Mouse (Mus musculus): Measurements from ENCODE around the gene 1700011L22Rik. TPM values are rescaled to one million over a fixed set of nuclear protein-coding genes. Genes with fewer than 3 reads are reported as not detected.

The 1700011L22Rik gene
- polyA plus RNA-seq, 1 experiment from 2014 or later, result not detected

DNA sequence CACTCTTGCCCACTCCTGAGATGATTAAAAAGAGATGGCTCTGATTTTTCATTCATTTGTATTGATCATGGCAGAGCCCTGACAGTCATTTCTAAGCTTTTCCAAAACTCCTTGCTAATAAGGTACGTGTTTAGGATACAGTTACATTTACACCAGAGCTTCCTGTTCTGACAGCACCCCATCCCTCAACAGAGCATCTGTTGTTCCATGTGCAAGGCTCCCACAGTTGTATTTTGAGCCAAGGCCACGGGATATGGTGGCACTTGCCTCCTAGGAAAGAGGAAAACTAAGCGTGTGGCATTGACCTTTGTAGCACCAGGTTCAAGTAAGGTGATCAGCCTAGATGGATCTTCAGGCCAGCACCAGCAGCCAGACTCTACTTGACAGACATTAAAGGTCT is 83.1 kb downstream of the 1700011L22Rik start:
- no peak for ATAC-seq (replicated peaks; ENCODE audit: insufficient number of reproducible peaks, insufficient read depth, low FRiP score, low read depth)
- H3K9ac ChIP-seq, result no peak overlapping the region
- H3K36me3 ChIP-seq, result no peaks in the 10 kb centered on the region
- WGBS, result 84% methylated on average over 3 of the region's 3 CpGs
- H3K4me1 ChIP-seq (replicated peaks), result peaks cover 18% of the 10 kb centered on the region
- H3K4me2 ChIP-seq, result no peak overlapping the region
- no peak overlapping the region for H3K27ac ChIP-seq
- H3K4me3 ChIP-seq, result no peak overlapping the region
- no peaks in the 10 kb centered on the region for H3K9me3 ChIP-seq (replicated peaks)
- H3K27me3 ChIP-seq, result no peaks in the 10 kb centered on the region

GRCm38 (mm10) chr8:79164336-79164735 is 84.0 kb downstream of the 1700011L22Rik start:
- Histone ChIP-seq H3K36me3 (no peaks in the 10 kb centered on the region), H3K4me1 (replicated peaks) (peaks cover 23% of the 10 kb centered on the region), H3K4me2 (no peak overlapping the region), H3K4me3 (no peak overlapping the region), H3K9me3 (replicated peaks) (no peaks in the 10 kb centered on the region), H3K9ac (no peak overlapping the region), H3K27me3 (no peaks in the 10 kb centered on the region), H3K27ac (no peak overlapping the region)
- no peak for ATAC-seq (replicated peaks; ENCODE audit: insufficient number of reproducible peaks, insufficient read depth, low FRiP score, low read depth)
- WGBS, result 28% methylated on average over 1 of the region's 1 CpGs

- H3K9ac ChIP-seq, result no peak overlapping the region
- peak; percentile 78 for ATAC-seq (replicated peaks; ENCODE audit: insufficient number of reproducible peaks, insufficient read depth, low FRiP score, low read depth)
- H3K27ac ChIP-seq, result peak overlapping the region; percentile 74
- H3K4me3 ChIP-seq, result no peak overlapping the region
- no peaks in the 10 kb centered on the region for H3K36me3 ChIP-seq
- 20% methylated on average over 10 of the region's 10 CpGs for WGBS
- H3K4me2 ChIP-seq, result no peak overlapping the region
- peaks cover 23% of the 10 kb centered on the region for H3K4me1 ChIP-seq (replicated peaks)
- H3K9me3 ChIP-seq (replicated peaks), result no peaks in the 10 kb centered on the region
- no peaks in the 10 kb centered on the region for H3K27me3 ChIP-seq
Measured at GRCm38 (mm10) chr8:79162533-79163308, 85.6 kb downstream of the 1700011L22Rik start.

GRCm38 (mm10) chr8:79161172-79161778 is 87.1 kb downstream of the 1700011L22Rik start:
- Histone ChIP-seq H3K9me3 (replicated peaks) (no peaks in the 10 kb centered on the region), H3K27me3 (no peaks in the 10 kb centered on the region), H3K4me2 (no peak overlapping the region), H3K4me1 (replicated peaks) (peaks cover 23% of the 10 kb centered on the region), H3K27ac (peak overlapping the region; percentile 5; the same call in 1 of the 2 replicates), H3K4me3 (no peak overlapping the region), H3K9ac (no peak overlapping the region), H3K36me3 (0 out of 2 replicates have a peak, but pooled peaks cover 5% of the 10 kb centered on the region)
- 75% methylated on average over 4 of the region's 4 CpGs for WGBS
- no peak for ATAC-seq (replicated peaks; ENCODE audit: insufficient number of reproducible peaks, insufficient read depth, low FRiP score, low read depth)

Other genes with a start within 250 kb of the 1700011L22Rik start
- gene Zfp827, start 220.1 kb downstream of the 1700011L22Rik start, polyA plus RNA-seq (2015; fragmentation: Nextera tagmentation; extraction: Ambion mirVana), result 5.4 and 6.3 TPM in 2 replicates
- gene Mmaa, start 46.4 kb upstream of the 1700011L22Rik start, polyA plus RNA-seq (2015; fragmentation: Nextera tagmentation; extraction: Ambion mirVana), result 15.0 and 15.7 TPM in 2 replicates
- 17.9 and 22.2 TPM in 2 replicates for gene Smad1, start 150.9 kb upstream of the 1700011L22Rik start, polyA plus RNA-seq (2015; fragmentation: Nextera tagmentation; extraction: Ambion mirVana)

All from heart, embryonic 15.5 days (tissue).